In genomic region chr7:58093523-58093922, GRCm38 (mm10) we compare ENCODE assay signal across 19 mouse cellular contexts.
"Had no signal": no experiment of that assay in that cellular context is flagged by ENCODE, and none has a peak within 500 bp of the region (broad histone marks: within the 10 kb centered on the region; RNA-seq: fewer than 3 reads in every experiment).

No protein-coding gene starts in this region.

- ATAC-seq: lung, postnatal 0 days; midbrain, embryonic 13.5 days; midbrain, embryonic 15.5 days had no signal

- H3K4me1 ChIP-seq: lung, embryonic 15.5 days; megakaryocyte, embryonic 14.5 days; midbrain, embryonic 13.5 days; midbrain, embryonic 15.5 days; neural tube, embryonic 12.5 days had no signal

- H3K4me3 ChIP-seq: lung, embryonic 15.5 days; megakaryocyte, embryonic 14.5 days; midbrain, embryonic 13.5 days; midbrain, embryonic 15.5 days; neural tube, embryonic 12.5 days had no signal

- DNase-seq: lung, adult 2 months; lung, postnatal 14 days; lung, postnatal 36 days; retina, postnatal 1 day; right cerebral cortex, adult 18-20 months; right cerebral cortex, postnatal 25 days; right cerebral cortex, postnatal 4 days; spleen, adult 18-20 months; thymus, adult 2 months; thymus, postnatal 25 days; thymus, postnatal 4 days had no signal

- H3K27me3 ChIP-seq: lung, embryonic 15.5 days; megakaryocyte, embryonic 14.5 days; midbrain, embryonic 13.5 days; midbrain, embryonic 15.5 days; neural tube, embryonic 12.5 days had no signal

- H3K4me2 ChIP-seq: lung, embryonic 15.5 days; midbrain, embryonic 11.5 days; midbrain, embryonic 13.5 days; midbrain, embryonic 15.5 days; neural tube, embryonic 12.5 days had no signal

- H3K36me3 ChIP-seq: lung, embryonic 15.5 days; midbrain, embryonic 13.5 days; midbrain, embryonic 15.5 days; neural tube, embryonic 12.5 days had no signal

- H3K27ac ChIP-seq: lung, embryonic 15.5 days; macrophage; midbrain, embryonic 13.5 days; midbrain, embryonic 15.5 days; neural tube, embryonic 12.5 days had no signal

- H3K9ac ChIP-seq: lung, embryonic 15.5 days; midbrain, embryonic 13.5 days; midbrain, embryonic 15.5 days; neural tube, embryonic 12.5 days had no signal

- H3K9me3 ChIP-seq: lung, embryonic 15.5 days; midbrain, embryonic 13.5 days; midbrain, embryonic 15.5 days; neural tube, embryonic 12.5 days had no signal
